Mouse (Mus musculus) cerebellum, adult 2 months (tissue): ENCODE data around the gene Osgep.

Source experiments
- CTCF ChIP-seq: fragments of 200-500 bp; IDR thresholded peaks from 2 replicates; pipeline ENCODE4 v1.5.1; 2011; ENCODE audit warnings: low read depth, mild to moderate bottlenecking, control low read depth, low read length, moderate library complexity, borderline replicate concordance; ENCODE audit not compliant: insufficient read depth
- POLR2A ChIP-seq: fragments of 200-500 bp; IDR thresholded peaks from 2 replicates; pipeline ENCODE4 v1.6.1; 2011; ENCODE audit warnings: low read length, control low read depth, borderline replicate concordance; ENCODE audit not compliant: insufficient read depth

DNA sequence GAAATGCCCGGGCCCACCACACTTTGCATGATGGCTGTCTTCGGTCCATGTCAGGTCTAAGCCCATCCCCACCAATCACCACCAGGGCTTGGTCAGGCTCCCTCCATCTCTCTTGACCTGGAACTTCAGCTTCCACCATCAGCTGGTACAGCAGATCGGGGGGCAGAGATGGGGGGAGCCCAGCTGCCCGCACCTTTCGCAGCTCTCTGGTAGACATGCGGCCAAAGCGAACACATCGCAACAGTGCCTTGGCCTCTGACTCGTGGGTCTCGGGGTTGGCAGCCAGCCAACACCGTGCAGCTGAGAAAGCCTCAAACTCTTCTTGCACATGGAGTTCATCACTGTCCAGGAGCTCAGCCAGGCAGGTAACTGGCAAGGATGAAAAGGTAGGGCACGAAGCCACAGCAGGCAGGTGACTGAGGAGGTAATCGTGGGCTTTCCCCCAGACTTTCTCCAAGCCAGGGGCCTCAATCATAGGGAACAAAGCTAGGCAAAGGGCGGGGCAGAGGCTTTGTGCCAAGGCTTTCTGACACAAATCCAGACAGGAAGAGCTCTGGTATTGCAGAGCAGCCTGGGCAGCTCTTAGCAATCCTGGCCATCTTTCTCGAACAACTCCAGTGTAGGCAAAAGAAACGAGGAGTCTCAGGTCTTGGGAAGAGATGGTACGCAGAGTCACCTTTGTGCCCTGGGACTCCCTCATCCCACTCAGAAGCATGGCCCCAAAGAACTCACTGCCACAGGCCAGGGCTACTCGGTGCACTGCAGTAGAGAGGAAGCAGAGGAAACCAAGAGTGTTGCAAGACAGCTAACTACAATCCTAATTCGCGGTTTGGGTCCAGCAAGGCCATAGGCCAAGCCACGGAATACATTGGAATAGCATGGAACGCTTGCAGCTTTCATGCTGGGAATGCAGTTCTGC, 31.9 kb downstream of the Osgep start:
- TF ChIP-seq CTCF: no peak
- TF ChIP-seq POLR2A: no peak
